Mouse (Mus musculus) intestine, embryonic 16.5 days (tissue): ENCODE results near the gene Rrnad1. TPM values are rescaled to one million over a fixed set of nuclear protein-coding genes. Genes with fewer than 3 reads are reported as not detected.

Experiments used
- ATAC-seq: fragments of 200-750 bp; cut with Nextera tagmentation; 2 replicates; pipeline ENCODE4 v1.8.0; 2017; ENCODE audit warnings: moderate TSS enrichment, moderate library complexity
- H3K27ac ChIP-seq: fragments of 300-500 bp; sonication (generic); 2 replicates; pipeline ENCODE4 v1.5.1; 2014; ENCODE audit warnings: mild to moderate bottlenecking, low read length
- H3K27me3 ChIP-seq: fragments of 300-500 bp; sonication (generic); replicated peaks from 2 replicates; pipeline ENCODE4 v1.6.1; 2014; ENCODE audit warnings: low read length, control low read depth, mixed read lengths; ENCODE audit not compliant: control insufficient read depth, insufficient read depth
- H3K36me3 ChIP-seq: fragments of 300-500 bp; sonication (generic); 2 replicates; pipeline ENCODE4 v1.6.1; 2014; ENCODE audit warnings: low read length, control low read depth; ENCODE audit not compliant: control insufficient read depth, insufficient read depth
- H3K4me1 ChIP-seq: fragments of 300-500 bp; sonication (generic); 2 replicates; pipeline ENCODE4 v1.6.1; 2014; ENCODE audit warnings: low read length, control low read depth, mixed read lengths; ENCODE audit not compliant: control insufficient read depth, insufficient read depth
- H3K4me2 ChIP-seq: fragments of 300-500 bp; sonication (generic); 2 replicates; pipeline ENCODE4 v1.6.1; 2014; ENCODE audit warnings: low read depth, low read length, control low read depth
- H3K4me3 ChIP-seq: fragments of 300-500 bp; sonication (generic); 2 replicates; pipeline ENCODE4 v1.5.1; 2014; ENCODE audit warnings: mild to moderate bottlenecking, low read length
- H3K9ac ChIP-seq: fragments of 300-500 bp; sonication (generic); 2 replicates; pipeline ENCODE4 v1.6.1; 2014; ENCODE audit warnings: low read depth, low read length
- H3K9me3 ChIP-seq: fragments of 300-500 bp; sonication (generic); 2 replicates; pipeline ENCODE4 v1.6.1; 2016; ENCODE audit warnings: low read length, control low read depth; ENCODE audit not compliant: control insufficient read depth
- WGBS: fragments of 180-500 bp; shearing (Covaris S2); extraction: QIAGEN DNeasy Blood & Tissue Kit; methylation state at CpG from one replicate; pipeline ENCODE4 v1.1.7; 2014; 5-methylcytosine and 5-hydroxymethylcytosine counted together
- polyA plus RNA-seq: library from polyadenylated mRNA; unstranded; fragments of >200 nt; fragmentation: Nextera tagmentation; extraction: Ambion mirVana; gene quantifications from 2 replicates; pipeline ENCODE4 v1.2.1, GENCODE M21; 2015

The Rrnad1 gene
- polyA plus RNA-seq, 1 experiment from 2014 or later, result 14.2 TPM

GRCm38 (mm10) chr3:87884291-87884690 is 46.2 kb downstream of the Rrnad1 start:
- H3K27me3 ChIP-seq, result no peaks in the 10 kb centered on the region
- no peak for ATAC-seq
- peak overlapping the region; percentile 96; the same call in 1 of the 2 replicates for H3K27ac ChIP-seq
- H3K4me3 ChIP-seq, result peak overlapping the region; percentile 100
- no peaks in the 10 kb centered on the region for H3K36me3 ChIP-seq
- H3K4me2 ChIP-seq, result peak overlapping the region; percentile 74
- H3K9ac ChIP-seq, result peak overlapping the region; percentile 96
- H3K4me1 ChIP-seq, result peaks cover 17% of the 10 kb centered on the region
- WGBS, result 1% methylated on average over 3 of the region's 3 CpGs
- H3K9me3 ChIP-seq, result no peaks in the 10 kb centered on the region

GRCm38 (mm10) chr3:87877730-87878129 is 52.8 kb downstream of the Rrnad1 start:
- no peak overlapping the region for H3K4me3 ChIP-seq
- H3K4me1 ChIP-seq, result no peaks in the 10 kb centered on the region
- H3K36me3 ChIP-seq, result no peaks in the 10 kb centered on the region
- H3K9ac ChIP-seq, result no peak overlapping the region
- H3K4me2 ChIP-seq, result no peak overlapping the region
- H3K27me3 ChIP-seq, result no peaks in the 10 kb centered on the region
- no peak for ATAC-seq
- H3K9me3 ChIP-seq, result no peaks in the 10 kb centered on the region
- 91% methylated on average over 4 of the region's 4 CpGs for WGBS
- no peak overlapping the region for H3K27ac ChIP-seq

Other genes with a start within 250 kb of the Rrnad1 start
- gene Lrrc71, start 182.1 kb downstream of the Rrnad1 start, polyA plus RNA-seq, result 0.39 and 0.58 TPM in 2 replicates
- gene Ntrk1, start 135.6 kb downstream of the Rrnad1 start, polyA plus RNA-seq, result 1.4 and 1.6 TPM in 2 replicates
- gene Insrr, start 133.8 kb downstream of the Rrnad1 start, polyA plus RNA-seq, result 0.27 and 0.39 TPM in 2 replicates
- gene Pear1, start 106.4 kb downstream of the Rrnad1 start, polyA plus RNA-seq, result 22.2 and 22.5 TPM in 2 replicates
- gene Sh2d2a, start 84.0 kb downstream of the Rrnad1 start, polyA plus RNA-seq, result 0.36 and 0.37 TPM in 2 replicates
- gene Prcc, start 45.1 kb downstream of the Rrnad1 start, polyA plus RNA-seq, result 9.8 and 10.7 TPM in 2 replicates
- 75.5 and 76.0 TPM in 2 replicates for gene Hdgf, start 24.4 kb downstream of the Rrnad1 start, polyA plus RNA-seq
- 78.7 and 80.6 TPM in 2 replicates for gene Mrpl24, start 11.2 kb downstream of the Rrnad1 start, polyA plus RNA-seq
- gene Isg20l2, start 403 bp downstream of the Rrnad1 start, polyA plus RNA-seq, result 37.2 and 39.8 TPM in 2 replicates
- gene Crabp2, start 17.9 kb upstream of the Rrnad1 start, polyA plus RNA-seq, result 3.8 TPM in 2 replicates
- 9.4 and 10.3 TPM in 2 replicates for gene Nes, start 40.4 kb upstream of the Rrnad1 start, polyA plus RNA-seq
- gene Bcan, start 69.5 kb upstream of the Rrnad1 start, polyA plus RNA-seq, result 0.18 and 0.67 TPM in 2 replicates
- gene Hapln2, start 96.9 kb upstream of the Rrnad1 start, polyA plus RNA-seq, result not detected in 2 replicates
- 30.4 and 38.3 TPM in 2 replicates for gene Gpatch4, start 112.4 kb upstream of the Rrnad1 start, polyA plus RNA-seq
- 170 and 178 TPM in 2 replicates for gene Naxe, start 127.8 kb upstream of the Rrnad1 start, polyA plus RNA-seq
- not detected in 2 replicates for gene Ttc24, start 147.6 kb upstream of the Rrnad1 start, polyA plus RNA-seq
- 14.3 and 14.5 TPM in 2 replicates for gene Iqgap3, start 151.3 kb upstream of the Rrnad1 start, polyA plus RNA-seq
- 13.7 and 23.2 TPM in 2 replicates for gene Mef2d, start 211.7 kb upstream of the Rrnad1 start, polyA plus RNA-seq